Mouse (Mus musculus) C2C12 (cell line): ENCODE measurements around the gene Utf1. TPM values are rescaled to one million over a fixed set of nuclear protein-coding genes. Genes with fewer than 3 reads are reported as not detected.

Experiments
- H3K27me3 ChIP-seq: one replicate; pipeline ENCODE4 v1.6.1; 2011; ENCODE audit not compliant: control insufficient read depth, insufficient read depth, insufficient read length
- H3K36me3 ChIP-seq: one replicate; pipeline ENCODE4 v1.6.1; 2011; ENCODE audit not compliant: control insufficient read depth, insufficient read depth
- H3K4me3 ChIP-seq: one replicate; pipeline ENCODE4 v1.5.1; 2011; ENCODE audit warnings: mild to moderate bottlenecking, control low read depth; ENCODE audit not compliant: poor library complexity, insufficient read depth, severe bottlenecking
- H3K79me2 ChIP-seq: one replicate; pipeline ENCODE4 v1.6.1; 2011; ENCODE audit not compliant: control insufficient read depth, insufficient read depth
- H3K79me3 ChIP-seq: one replicate; pipeline ENCODE4 v1.6.1; 2011; ENCODE audit warnings: low read depth, control low read depth
- H3ac ChIP-seq: one replicate; pipeline ENCODE3; 2011; ENCODE audit warnings: low read depth; ENCODE audit not compliant: control insufficient read depth, insufficient read length
- CEBPB ChIP-seq: IDR thresholded peaks from one replicate; pipeline ENCODE4 v1.6.1; 2011; ENCODE audit warnings: low read depth, mild to moderate bottlenecking, control low read depth, moderate library complexity
- CTCF ChIP-seq: IDR thresholded peaks from one replicate; pipeline ENCODE4 v1.5.1; 2011; ENCODE audit not compliant: control insufficient read depth, insufficient read depth, insufficient read length
- FOSL1 ChIP-seq: IDR thresholded peaks from one replicate; pipeline ENCODE4 v1.8.0; 2011; ENCODE audit warnings: mild to moderate bottlenecking, low read length; ENCODE audit not compliant: poor library complexity, insufficient read depth, severe bottlenecking
- MAX ChIP-seq: IDR thresholded peaks from one replicate; pipeline ENCODE4 v1.6.1; 2011; ENCODE audit warnings: mild to moderate bottlenecking, control low read depth
- MYOD1 ChIP-seq: IDR thresholded peaks from one replicate; pipeline ENCODE4 v1.6.1; 2011; ENCODE audit warnings: low read depth; ENCODE audit not compliant: control insufficient read depth, insufficient read length
- MYOG ChIP-seq: IDR thresholded peaks from one replicate; pipeline ENCODE4 v1.6.1; 2011; ENCODE audit not compliant: control insufficient read depth, insufficient read length; ENCODE audit errors: extremely low read depth
- USF1 ChIP-seq: IDR thresholded peaks from one replicate; pipeline ENCODE4 v1.6.1; 2011; ENCODE audit warnings: low read depth, mild to moderate bottlenecking, control low read depth, moderate library complexity
- microRNA-seq: library from miRNA; unstranded; fragments of <30 nt; microRNA quantifications from one replicate; pipeline ENCODE4, GENCODE M21; 2019; ENCODE audit warnings: borderline microRNAs expressed
- polyA plus RNA-seq: library from polyadenylated mRNA; unstranded; fragments of >200 nt; fragmentation: generic; extraction: Trizol; gene quantifications from one replicate; pipeline ENCODE4 v1.2.1, GENCODE M21; 2012; ENCODE audit warnings: missing spikeins

Utf1 gene
- polyA plus RNA-seq, 1 experiment, result not detected

DNA sequence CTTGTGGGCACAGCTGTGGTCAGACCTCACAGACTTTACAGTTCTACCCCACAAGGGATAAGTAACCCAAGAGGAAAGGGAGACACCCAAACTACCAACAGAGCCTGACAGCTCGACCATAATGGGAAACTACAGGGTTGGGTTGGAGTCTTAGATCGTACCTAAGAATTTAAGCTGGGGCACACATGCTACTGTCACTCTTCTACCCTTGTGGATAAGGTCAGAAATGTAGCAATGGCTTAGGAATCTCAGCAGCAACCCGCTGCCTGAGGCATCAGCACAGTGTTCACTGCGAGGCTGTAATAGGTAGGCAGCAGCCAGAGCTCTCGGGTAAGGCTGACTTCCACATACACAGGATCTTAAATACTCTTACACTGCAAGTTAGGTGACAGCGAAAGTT is 49.9 kb downstream of the Utf1 start:
- H3K36me3 ChIP-seq, result peaks cover 8% of the 10 kb centered on the region
- no peak for TF ChIP-seq MYOG
- TF ChIP-seq CEBPB, result no peak
- no peak for TF ChIP-seq CTCF
- no peak for TF ChIP-seq USF1
- no peak for TF ChIP-seq FOSL1
- TF ChIP-seq MAX, result no peak
- TF ChIP-seq MYOD1, result peak; percentile 97
- no peak overlapping the region for H3ac ChIP-seq
- no peaks in the 10 kb centered on the region for H3K79me3 ChIP-seq
- no peak overlapping the region for H3K4me3 ChIP-seq
- H3K27me3 ChIP-seq, result no peaks in the 10 kb centered on the region
- no peaks in the 10 kb centered on the region for H3K79me2 ChIP-seq

DNA sequence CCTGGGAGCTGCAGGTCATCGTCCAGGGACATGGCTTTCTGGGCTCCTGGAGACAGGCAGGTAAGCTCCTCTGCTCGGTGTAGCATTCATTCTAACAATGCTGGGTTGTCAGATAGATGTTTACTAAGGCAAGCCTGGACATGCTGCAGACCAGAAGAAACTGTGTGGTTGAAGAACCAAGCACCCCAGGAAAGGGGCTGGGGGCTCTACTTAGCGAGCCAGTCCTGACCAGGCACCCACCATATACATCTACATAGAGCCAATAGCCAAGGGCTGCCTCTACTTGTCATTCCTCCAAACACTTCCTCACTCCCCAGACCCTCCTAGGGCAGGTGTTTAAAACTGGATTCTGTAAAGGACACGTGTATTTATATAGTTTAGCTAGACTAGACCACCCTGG is 50.6 kb downstream of the Utf1 start:
- H3K36me3 ChIP-seq, result peaks cover 14% of the 10 kb centered on the region
- no peaks in the 10 kb centered on the region for H3K79me2 ChIP-seq

DNA sequence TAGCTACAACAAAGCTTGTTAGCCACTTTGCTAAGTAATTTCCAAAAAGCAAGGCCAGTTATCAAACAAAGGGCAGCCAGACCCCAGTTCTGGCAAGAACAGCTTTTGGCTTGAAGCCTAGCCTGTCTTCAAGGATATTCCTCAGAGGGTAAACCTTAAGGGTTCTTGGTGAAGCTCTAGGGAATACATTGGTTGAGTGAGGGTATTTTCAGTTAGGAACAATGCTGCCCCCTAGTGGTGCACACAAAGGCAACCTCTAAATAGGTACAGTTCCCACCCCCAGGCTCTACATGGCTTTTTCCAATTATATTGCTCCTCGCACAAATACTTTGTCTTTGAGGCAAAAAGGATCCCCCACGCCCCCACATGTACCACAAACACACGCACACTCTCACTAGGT is 51.1 kb downstream of the Utf1 start:
- Histone ChIP-seq H3K4me3 (no peak overlapping the region), H3K79me3 (no peaks in the 10 kb centered on the region), H3K27me3 (no peaks in the 10 kb centered on the region), H3ac (no peak overlapping the region), H3K36me3 (peaks cover 16% of the 10 kb centered on the region), H3K79me2 (no peaks in the 10 kb centered on the region)
- TF ChIP-seq CTCF, result peak; percentile 42
- TF ChIP-seq MYOD1, result no peak

More for the DNA sequence above, 50.6 kb downstream of the Utf1 start:
- Histone ChIP-seq H3K27me3 (no peaks in the 10 kb centered on the region), H3ac (no peak overlapping the region), H3K79me3 (no peaks in the 10 kb centered on the region), H3K4me3 (no peak overlapping the region)
- TF ChIP-seq MYOG (no peak), USF1 (no peak), CTCF (no peak), MYOD1 (no peak), CEBPB (no peak), MAX (no peak)

Small RNA genes within 50 kb of the gene (microRNA-seq; reads per million reads assigned to microRNA genes)
- gene Mir202, result 0.12 reads per million
- 0.12 reads per million for gene Mir7062
- not detected for gene mmu-mir-7686

Other genes with a start within 250 kb of the Utf1 start
- gene Adgra1, start 109.6 kb upstream of the Utf1 start, polyA plus RNA-seq, result 0.14 TPM
- not detected for gene Kndc1, start 49.1 kb upstream of the Utf1 start, polyA plus RNA-seq
- 0.08 TPM for gene 6430531B16Rik, start 35.0 kb downstream of the Utf1 start, polyA plus RNA-seq
- gene Adam8, start 48.8 kb downstream of the Utf1 start, polyA plus RNA-seq, result 3.7 TPM
- gene Zfp511, start 92.6 kb downstream of the Utf1 start, polyA plus RNA-seq, result 55.8 TPM
- 31.7 TPM for gene Tubgcp2, start 92.9 kb downstream of the Utf1 start, polyA plus RNA-seq
- gene Msx3, start 105.3 kb downstream of the Utf1 start, polyA plus RNA-seq, result 0.01 TPM
- not detected for gene Caly, start 138.8 kb downstream of the Utf1 start, polyA plus RNA-seq
- gene Prap1, start 149.6 kb downstream of the Utf1 start, polyA plus RNA-seq, result not detected
- gene Fuom, start 158.7 kb downstream of the Utf1 start, polyA plus RNA-seq, result 21.5 TPM
- gene Paox, start 172.0 kb downstream of the Utf1 start, polyA plus RNA-seq, result 10.1 TPM
- 149 TPM for gene Echs1, start 172.7 kb downstream of the Utf1 start, polyA plus RNA-seq
- 16.9 TPM for gene Mtg1, start 193.8 kb downstream of the Utf1 start, polyA plus RNA-seq
- gene Sprn, start 211.1 kb downstream of the Utf1 start, polyA plus RNA-seq, result not detected
- not detected for gene Olfr522, start 221.0 kb downstream of the Utf1 start, polyA plus RNA-seq
- not detected for gene Olfr523, start 229.4 kb downstream of the Utf1 start, polyA plus RNA-seq